Mouse (Mus musculus): Measurements from ENCODE around the gene Ms4a2. TPM values are rescaled to one million over a fixed set of nuclear protein-coding genes. Genes with fewer than 3 reads are reported as not detected.

Gene Ms4a2
- not detected in 2 replicates for polyA plus RNA-seq (2012; rRNA removed; ENCODE audit: low replicate concordance)

GRCm38 (mm10) chr19:11623551-11623950 is at the start of gene Ms4a2:
Gene Ms4a2 (minus strand): TSS chr19:11623719.

GRCm38 (mm10) chr19:11660459-11660858 is 36.9 kb upstream of the Ms4a2 start, which contains the start of gene Oosp2:
Gene Oosp2 (minus strand): TSS chr19:11660559.

GRCm38 (mm10) chr19:11640732-11641131 is 17.2 kb upstream of the Ms4a2 start, which contains the start of gene Ms4a3:
Gene Ms4a3 (minus strand): TSS chr19:11640851.

DNA sequence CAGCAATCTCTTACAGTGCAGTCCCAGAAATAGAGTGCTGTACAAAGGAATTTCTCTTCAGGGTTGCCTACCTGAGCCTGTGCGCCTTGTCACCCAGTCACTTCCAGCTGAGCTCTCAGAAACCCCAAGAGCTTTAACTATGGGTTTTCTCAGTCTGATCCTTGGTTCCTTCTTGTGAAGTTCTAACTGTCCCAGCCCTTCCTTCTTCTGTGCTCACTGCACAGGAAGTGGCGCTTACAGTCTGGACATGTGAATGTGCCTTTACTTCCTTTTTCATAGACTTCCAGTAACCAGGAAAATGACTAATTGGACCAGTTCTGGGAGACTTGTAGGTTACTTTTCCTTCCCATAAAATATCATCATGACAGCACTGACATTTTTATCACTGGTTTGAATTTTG is 18.9 kb downstream of the Ms4a2 start, which contains the start of gene Ms4a6d:
TSS of gene Ms4a6d (minus strand) at position 247 of the 400 bp plus-strand sequence.

Other genes with a start within 250 kb of the Ms4a2 start
- 1.6 and 3.1 TPM in 2 replicates for gene Ms4a4a, start 248.2 kb downstream of the Ms4a2 start, polyA plus RNA-seq (2012; rRNA removed; ENCODE audit: low replicate concordance)
- 0.42 and 4.8 TPM in 2 replicates for gene Ms4a4c, start 218.9 kb downstream of the Ms4a2 start, polyA plus RNA-seq (2012; rRNA removed; ENCODE audit: low replicate concordance)
- gene Ms4a4b, start 180.2 kb downstream of the Ms4a2 start, polyA plus RNA-seq (2012; rRNA removed; ENCODE audit: low replicate concordance): 4.2 and 6.2 TPM in 2 replicates
- gene Ms4a6c, start 154.4 kb downstream of the Ms4a2 start, polyA plus RNA-seq (2012; rRNA removed; ENCODE audit: low replicate concordance): 7.5 and 13.0 TPM in 2 replicates
- 0.57 and 0.98 TPM in 2 replicates for gene Gm8369, start 137.8 kb downstream of the Ms4a2 start, polyA plus RNA-seq (2012; rRNA removed; ENCODE audit: low replicate concordance)
- gene Ms4a6b, start 107.2 kb downstream of the Ms4a2 start, polyA plus RNA-seq (2012; rRNA removed; ENCODE audit: low replicate concordance): 7.5 and 10.6 TPM in 2 replicates
- 23.8 and 25.8 TPM in 2 replicates for gene Ms4a4d, start 86.9 kb downstream of the Ms4a2 start, polyA plus RNA-seq (2012; rRNA removed; ENCODE audit: low replicate concordance)
- gene Ms4a6d, start 18.9 kb downstream of the Ms4a2 start, polyA plus RNA-seq (2012; rRNA removed; ENCODE audit: low replicate concordance): 6.9 and 7.9 TPM in 2 replicates
- gene Ms4a3, start 17.1 kb upstream of the Ms4a2 start, polyA plus RNA-seq (2012; rRNA removed; ENCODE audit: low replicate concordance): not detected in 2 replicates
- not detected in 2 replicates for gene Oosp2, start 36.8 kb upstream of the Ms4a2 start, polyA plus RNA-seq (2012; rRNA removed; ENCODE audit: low replicate concordance)
- gene Oosp1, start 67.4 kb upstream of the Ms4a2 start, polyA plus RNA-seq (2012; rRNA removed; ENCODE audit: low replicate concordance): not detected in 2 replicates
- not detected in 2 replicates for gene Oosp3, start 73.3 kb upstream of the Ms4a2 start, polyA plus RNA-seq (2012; rRNA removed; ENCODE audit: low replicate concordance)
- gene Gif, start 123.8 kb upstream of the Ms4a2 start, polyA plus RNA-seq (2012; rRNA removed; ENCODE audit: low replicate concordance): not detected in 2 replicates
- gene Mrpl16, start 146.7 kb upstream of the Ms4a2 start, polyA plus RNA-seq (2012; rRNA removed; ENCODE audit: low replicate concordance): 18.3 and 19.2 TPM in 2 replicates
- 6.3 and 11.1 TPM in 2 replicates for gene Stx3, start 195.7 kb upstream of the Ms4a2 start, polyA plus RNA-seq (2012; rRNA removed; ENCODE audit: low replicate concordance)
- not detected in 2 replicates for gene Olfr1417, start 215.5 kb upstream of the Ms4a2 start, polyA plus RNA-seq (2012; rRNA removed; ENCODE audit: low replicate concordance)
- gene Olfr1418, start 237.3 kb upstream of the Ms4a2 start, polyA plus RNA-seq (2012; rRNA removed; ENCODE audit: low replicate concordance): not detected in 2 replicates

Data from subcutaneous adipose tissue, adult 2 months (tissue).